ENCODE assay signal across 10 mouse cellular contexts in genomic region chr9:61655433-61655981, GRCm38 (mm10).
DNase-seq lines count a peak whose midpoint lies in the region; ATAC-seq and TF ChIP-seq lines count a peak whose summit lies in the region.
"Had no signal": no experiment of that assay in that cellular context is flagged by ENCODE, and none has a peak within 500 bp of the region (broad histone marks: within the 10 kb centered on the region; RNA-seq: fewer than 3 reads in every experiment).

No protein-coding gene starts in this region.

- no peaks in the 10 kb centered on the region for H3K9me3 ChIP-seq in kidney, embryonic 15.5 days (replicated peaks)
- H3K9me3 ChIP-seq in heart, embryonic 14.5 days (ENCODE audit: control insufficient read depth, low read length): no peaks in the 10 kb centered on the region
- no peaks in the 10 kb centered on the region for H3K9me3 ChIP-seq in midbrain, embryonic 11.5 days (ENCODE audit: control insufficient read depth, low read length)
- no peaks in the 10 kb centered on the region for H3K9me3 ChIP-seq in neural tube, embryonic 15.5 days (replicated peaks)

- ATAC-seq in kidney, embryonic 15.5 days (replicated peaks; ENCODE audit: low FRiP score): no peak
- ATAC-seq in heart, embryonic 14.5 days (ENCODE audit: insufficient number of reproducible peaks, insufficient read depth, low FRiP score, low read depth): peak; percentile 35; the same call in 1 of the 2 replicates
- ATAC-seq in midbrain, embryonic 11.5 days (ENCODE audit: low FRiP score): no peak
- no peak for ATAC-seq in neural tube, embryonic 15.5 days (ENCODE audit: low FRiP score)
- ATAC-seq in megakaryocyte progenitor cell, adult 5-6 weeks (replicated peaks; ENCODE audit: poor library complexity): no peak

- 0 out of 2 replicates have a peak, but pooled peaks cover 3% of the 10 kb centered on the region for H3K4me1 ChIP-seq in kidney, embryonic 15.5 days
- H3K4me1 ChIP-seq in heart, embryonic 14.5 days (ENCODE audit: control insufficient read depth in 2 of 2, insufficient read depth in 2 of 2, low read length in 2 of 2): peaks cover 8 to 11% of the 10 kb centered on the region in 2 experiments
- H3K4me1 ChIP-seq in midbrain, embryonic 11.5 days (ENCODE audit: control insufficient read depth, insufficient read depth, low read length): no peaks in the 10 kb centered on the region; the same call in 1 of the 2 replicates
- H3K4me1 ChIP-seq in neural tube, embryonic 15.5 days: peaks cover 7% of the 10 kb centered on the region; the same call in 1 of the 2 replicates

- no peak overlapping the region for H3K27ac ChIP-seq in kidney, embryonic 15.5 days
- peak overlapping the region; percentile 1 to 27; a peak in 1 of 4 replicates for H3K27ac ChIP-seq in heart, embryonic 14.5 days (replicated peaks in 1 of 2; ENCODE audit: control insufficient read depth in 1 of 2, insufficient read depth in 1 of 2, low read depth in 2 of 2, low read length in 2 of 2)
- no peak overlapping the region for H3K27ac ChIP-seq in midbrain, embryonic 11.5 days (ENCODE audit: low read depth, low read length)
- H3K27ac ChIP-seq in neural tube, embryonic 15.5 days (replicated peaks): no peak overlapping the region
- H3K27ac ChIP-seq: macrophage had no signal

- H3K27me3 ChIP-seq in kidney, embryonic 15.5 days: no peaks in the 10 kb centered on the region
- no peaks in the 10 kb centered on the region for H3K27me3 ChIP-seq in heart, embryonic 14.5 days (ENCODE audit: control insufficient read depth, insufficient read depth, low read length)
- no peaks in the 10 kb centered on the region for H3K27me3 ChIP-seq in midbrain, embryonic 11.5 days (ENCODE audit: control insufficient read depth, insufficient read depth, low read length)
- H3K27me3 ChIP-seq in neural tube, embryonic 15.5 days (replicated peaks): 0 out of 2 replicates have a peak, but pooled peaks cover 6% of the 10 kb centered on the region

- H3K9ac ChIP-seq in kidney, embryonic 15.5 days: no peak overlapping the region
- H3K9ac ChIP-seq in heart, embryonic 14.5 days (ENCODE audit: low read length): no peak overlapping the region
- no peak overlapping the region for H3K9ac ChIP-seq in midbrain, embryonic 11.5 days (ENCODE audit: low read length)
- no peak overlapping the region for H3K9ac ChIP-seq in neural tube, embryonic 15.5 days (replicated peaks)

- TF ChIP-seq POLR2A in brain, embryonic 14.5 days (IDR thresholded peaks at IDR 0.05; ENCODE audit: borderline replicate concordance, extremely low read depth, insufficient read depth, insufficient read length, poor library complexity, severe bottlenecking): no peak

- DNase-seq in kidney, adult 18-20 months: peak; percentile 5
- peak; percentile 60 for DNase-seq in brain, embryonic 14.5 days (ENCODE audit: low read depth)
- DNase-seq in lung, postnatal 36 days: peak; percentile 85
- DNase-seq in midbrain, embryonic 11.5 days (ENCODE audit: low spot score, missing footprints): no peak

- no peaks in the 10 kb centered on the region for H3K36me3 ChIP-seq in kidney, embryonic 15.5 days
- H3K36me3 ChIP-seq in heart, embryonic 14.5 days (ENCODE audit: control insufficient read depth, insufficient read depth, low read length): no peaks in the 10 kb centered on the region
- no peaks in the 10 kb centered on the region for H3K36me3 ChIP-seq in midbrain, embryonic 11.5 days (ENCODE audit: control insufficient read depth, insufficient read depth, low read length)
- H3K36me3 ChIP-seq in neural tube, embryonic 15.5 days: no peaks in the 10 kb centered on the region

- WGBS in kidney, embryonic 15.5 days: 69% methylated on average over 9 of the region's 9 CpGs
- 26% methylated on average over 9 of the region's 9 CpGs for WGBS in heart, embryonic 14.5 days
- 79% methylated on average over 9 of the region's 9 CpGs for WGBS in midbrain, embryonic 11.5 days
- 65% methylated on average over 9 of the region's 9 CpGs for WGBS in neural tube, embryonic 15.5 days

- TF ChIP-seq CTCF in brain, embryonic 14.5 days (IDR thresholded peaks at IDR 0.05; ENCODE audit: borderline replicate concordance, extremely low read depth, insufficient read depth, insufficient read length): no peak

- no peak overlapping the region for H3K4me2 ChIP-seq in kidney, embryonic 15.5 days
- peak overlapping the region; percentile 15; the same call in 1 of the 2 replicates for H3K4me2 ChIP-seq in heart, embryonic 14.5 days (ENCODE audit: low read length)
- no peak overlapping the region for H3K4me2 ChIP-seq in midbrain, embryonic 11.5 days
- H3K4me2 ChIP-seq in neural tube, embryonic 15.5 days: no peak overlapping the region

- H3K4me3 ChIP-seq in kidney, embryonic 15.5 days (replicated peaks): no peak overlapping the region
- H3K4me3 ChIP-seq in heart, embryonic 14.5 days (ENCODE audit: control insufficient read depth in 1 of 2, insufficient read depth in 1 of 2, low read depth in 1 of 2, low read length in 2 of 2): no peak overlapping the region
- no peak overlapping the region for H3K4me3 ChIP-seq in midbrain, embryonic 11.5 days (ENCODE audit: low read depth, low read length)
- no peak overlapping the region for H3K4me3 ChIP-seq in neural tube, embryonic 15.5 days (replicated peaks)
- H3K4me3 ChIP-seq: erythroblast, embryonic 14.5 days had no signal

Comparison
In these comparisons a context has a peak if more than half of its experiments do, and no peak if none do; other contexts are left out.
1. H3K27ac ChIP-seq: peak in heart, embryonic 14.5 days (2 of 2); none in kidney, embryonic 15.5 days (single experiment), midbrain, embryonic 11.5 days (single experiment) and neural tube, embryonic 15.5 days (single experiment).